Mouse (Mus musculus) ovary, postnatal 10 days (tissue): ENCODE data around the gene Abhd17c.
"Not testable (repeated sequence)": the region's sequence is repeated elsewhere in the genome, so short reads cannot be mapped to it uniquely, and the experiment has no call there.

Experiments used
- DNase-seq: peaks from one replicate; pipeline ENCODE4 v3.0.0; 2022; ENCODE audit warnings: low spot score

Gene Abhd17c

GRCm38 (mm10) chr7:84152821-84153220, 1.1 kb upstream of the Abhd17c start:
- DNase-seq, result no peak

GRCm38 (mm10) chr7:84152374-84152773, 681 bp upstream of the Abhd17c start:
- no peak for DNase-seq

- DNase-seq, result peak; percentile 55
Measured at GRCm38 (mm10) chr7:84151960-84152334, 254 bp upstream of the Abhd17c start.

- no peak for DNase-seq
Measured at GRCm38 (mm10) chr7:84150361-84151000, 1.2 kb downstream of the Abhd17c start.

GRCm38 (mm10) chr7:84149821-84150220, 1.9 kb downstream of the Abhd17c start:
- DNase-seq, result no peak

GRCm38 (mm10) chr7:84148896-84149295, 2.8 kb downstream of the Abhd17c start:
- DNase-seq, result no peak

GRCm38 (mm10) chr7:84147746-84148145, 3.9 kb downstream of the Abhd17c start:
- DNase-seq, result no peak

- DNase-seq, result no peak
Measured at GRCm38 (mm10) chr7:84145633-84146032, 6.1 kb downstream of the Abhd17c start.

GRCm38 (mm10) chr7:84142736-84143473, 8.8 kb downstream of the Abhd17c start:
- no peak for DNase-seq

- DNase-seq, result no peak
Measured at GRCm38 (mm10) chr7:84142196-84142595, 9.5 kb downstream of the Abhd17c start.

- DNase-seq, result no peak
Measured at GRCm38 (mm10) chr7:84139566-84139965, 12.1 kb downstream of the Abhd17c start.

- DNase-seq, result no peak
Measured at GRCm38 (mm10) chr7:84138731-84139130, 13.0 kb downstream of the Abhd17c start.

- DNase-seq, result no peak
Measured at GRCm38 (mm10) chr7:84137779-84138178, 13.9 kb downstream of the Abhd17c start.

- no peak for DNase-seq
Measured at GRCm38 (mm10) chr7:84135799-84136700, 15.6 kb downstream of the Abhd17c start.

GRCm38 (mm10) chr7:84132704-84133103, 19.0 kb downstream of the Abhd17c start:
- DNase-seq, result no peak

GRCm38 (mm10) chr7:84131736-84132135, 20.0 kb downstream of the Abhd17c start:
- DNase-seq, result no peak

- no peak for DNase-seq
Measured at GRCm38 (mm10) chr7:84128661-84129060, 23.0 kb downstream of the Abhd17c start.

GRCm38 (mm10) chr7:84125730-84126129, 26.0 kb downstream of the Abhd17c start:
- no peak for DNase-seq

GRCm38 (mm10) chr7:84123651-84124050, 28.0 kb downstream of the Abhd17c start:
- not testable (repeated sequence) for DNase-seq

GRCm38 (mm10) chr7:84121778-84122177, 29.9 kb downstream of the Abhd17c start:
- no peak for DNase-seq

- no peak for DNase-seq
Measured at GRCm38 (mm10) chr7:84120142-84120760, 31.4 kb downstream of the Abhd17c start.
